In the genomic region with DNA sequence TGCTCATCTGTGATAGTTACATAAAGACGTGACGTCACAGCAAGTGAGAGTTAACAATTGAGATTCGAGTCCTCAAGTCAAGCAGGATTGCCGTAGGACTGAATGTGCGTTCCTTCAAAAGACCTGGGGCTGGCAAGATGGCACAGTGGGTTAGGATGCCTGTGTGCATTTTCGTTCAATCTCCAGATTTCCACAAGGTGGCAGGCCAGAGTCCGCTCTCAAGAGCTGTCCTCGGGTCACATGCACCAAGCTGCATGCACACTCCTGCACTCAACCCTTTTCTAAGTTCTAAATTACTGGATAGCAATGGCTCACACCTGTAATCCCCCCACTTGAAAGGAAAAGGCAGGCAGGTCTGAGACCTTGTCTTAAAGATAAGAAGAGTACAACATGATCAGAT, we compare ENCODE assay signal across 9 mouse cellular contexts. TPM values are rescaled to one million over a fixed set of nuclear protein-coding genes. Genes with fewer than 3 reads are reported as not detected.
DNase-seq lines count a peak whose midpoint lies in the region; ATAC-seq lines count a peak whose summit lies in the region.
"Had no signal": no experiment of that assay in that cellular context is flagged by ENCODE, and none has a peak within 500 bp of the region (broad histone marks: within the 10 kb centered on the region; RNA-seq: fewer than 3 reads in every experiment).

No protein-coding gene starts in this region.

- 0 out of 2 replicates have a peak, but pooled peaks have one; percentile 40 for ATAC-seq in liver, embryonic 13.5 days (ENCODE audit: low read depth)
- ATAC-seq in liver, embryonic 12.5 days: no peak
- peak; percentile 49; the same call in 1 of the 2 replicates for ATAC-seq in kidney, embryonic 16.5 days (ENCODE audit: low FRiP score, low TSS enrichment)

- peak; percentile 65 to 74 for DNase-seq in cerebellum, postnatal 10 days
- DNase-seq in cerebellum, adult 9-10 months: no peak
- DNase-seq in liver, embryonic 13.5 days: no peak
- peak; percentile 64 for DNase-seq in embryo, embryonic 11 days
- DNase-seq in naive thymus-derived CD4-positive, alpha-beta T cell, adult 2 months (ENCODE audit: low read depth): peak; percentile 35
- no peak for DNase-seq in left cerebral cortex, adult 11 months (ENCODE audit: low spot score)

- H3K9ac ChIP-seq in liver, embryonic 13.5 days: no peak overlapping the region
- H3K9ac ChIP-seq in liver, embryonic 12.5 days: no peak overlapping the region
- H3K9ac ChIP-seq in kidney, embryonic 16.5 days (replicated peaks; ENCODE audit: low read length): no peak overlapping the region
- H3K9ac ChIP-seq: neural tube, embryonic 12.5 days had no signal

- 60% methylated on average over 8 of the region's 8 CpGs for WGBS in liver, embryonic 13.5 days (ENCODE audit: insufficient replicate concordance)
- WGBS in liver, embryonic 12.5 days (ENCODE audit: insufficient replicate concordance): 70% methylated on average over 8 of the region's 8 CpGs
- WGBS in kidney, embryonic 16.5 days: 64% methylated on average over 8 of the region's 8 CpGs

- H3K4me3 ChIP-seq in liver, embryonic 13.5 days (replicated peaks): no peak overlapping the region
- H3K4me3 ChIP-seq in liver, embryonic 12.5 days: no peak overlapping the region
- H3K4me3 ChIP-seq in kidney, embryonic 16.5 days (ENCODE audit: low read length): no peak overlapping the region
- H3K4me3 ChIP-seq: neural tube, embryonic 12.5 days had no signal

- no peak overlapping the region for H3K27ac ChIP-seq in liver, embryonic 13.5 days
- H3K27ac ChIP-seq in liver, embryonic 12.5 days: no peak overlapping the region
- no peak overlapping the region for H3K27ac ChIP-seq in kidney, embryonic 16.5 days (ENCODE audit: low read length)
- H3K27ac ChIP-seq: neural tube, embryonic 12.5 days had no signal

- H3K4me1 ChIP-seq in liver, embryonic 13.5 days (replicated peaks): no peaks in the 10 kb centered on the region
- no peaks in the 10 kb centered on the region for H3K4me1 ChIP-seq in liver, embryonic 12.5 days
- no peaks in the 10 kb centered on the region for H3K4me1 ChIP-seq in kidney, embryonic 16.5 days (ENCODE audit: insufficient read depth, low read length)

- peaks cover 61% of the 10 kb centered on the region for H3K36me3 ChIP-seq in liver, embryonic 13.5 days
- peaks cover 63% of the 10 kb centered on the region for H3K36me3 ChIP-seq in liver, embryonic 12.5 days
- peaks cover 37% of the 10 kb centered on the region for H3K36me3 ChIP-seq in kidney, embryonic 16.5 days (ENCODE audit: insufficient read depth, low read length)

- no peak overlapping the region for H3K4me2 ChIP-seq in liver, embryonic 13.5 days
- no peak overlapping the region for H3K4me2 ChIP-seq in liver, embryonic 12.5 days
- H3K4me2 ChIP-seq in kidney, embryonic 16.5 days (replicated peaks; ENCODE audit: low read depth, low read length): no peak overlapping the region
- H3K4me2 ChIP-seq: neural tube, embryonic 12.5 days had no signal

- H3K9me3 ChIP-seq in liver, embryonic 13.5 days (replicated peaks): no peaks in the 10 kb centered on the region; the same call in 1 of the 2 replicates
- peaks cover 4% of the 10 kb centered on the region; the same call in 1 of the 2 replicates for H3K9me3 ChIP-seq in liver, embryonic 12.5 days (replicated peaks)
- peaks cover 5% of the 10 kb centered on the region for H3K9me3 ChIP-seq in kidney, embryonic 16.5 days (ENCODE audit: low read length)
- H3K9me3 ChIP-seq: neural tube, embryonic 12.5 days had no signal

- H3K27me3 ChIP-seq in liver, embryonic 13.5 days: no peaks in the 10 kb centered on the region
- no peaks in the 10 kb centered on the region for H3K27me3 ChIP-seq in liver, embryonic 12.5 days (replicated peaks)
- no peaks in the 10 kb centered on the region for H3K27me3 ChIP-seq in kidney, embryonic 16.5 days (ENCODE audit: insufficient read depth, low read length)
- H3K27me3 ChIP-seq: neural tube, embryonic 12.5 days had no signal

RNA-seq across cellular contexts. Expression of a gene that starts 17.1 kb away (rescaled TPM):
- 0.15 and 0.25 TPM in 2 replicates for polyA plus RNA-seq in liver, embryonic 13.5 days (2015; fragmentation: Nextera tagmentation; extraction: Ambion mirVana)
- polyA plus RNA-seq in liver, embryonic 12.5 days (2016; fragmentation: Nextera tagmentation; extraction: Ambion mirVana): 0.81 and 1.3 TPM in 2 replicates
- polyA plus RNA-seq in kidney, embryonic 16.5 days (2015; fragmentation: Nextera tagmentation; extraction: Ambion mirVana): 0.54 and 1.0 TPM in 2 replicates

RNA-seq across cellular contexts. Expression of a gene that starts 31.1 kb away (rescaled TPM):
- polyA plus RNA-seq in liver, embryonic 13.5 days (2015; fragmentation: Nextera tagmentation; extraction: Ambion mirVana): 69.1 and 75.4 TPM in 2 replicates
- 94.9 and 97.5 TPM in 2 replicates for polyA plus RNA-seq in liver, embryonic 12.5 days (2016; fragmentation: Nextera tagmentation; extraction: Ambion mirVana)
- 107 and 108 TPM in 2 replicates for polyA plus RNA-seq in kidney, embryonic 16.5 days (2015; fragmentation: Nextera tagmentation; extraction: Ambion mirVana)

Comparison
In these comparisons a context has a peak if more than half of its experiments do, and no peak if none do; other contexts are left out.
1. DNase-seq: peak in cerebellum, postnatal 10 days (2 of 2), embryo, embryonic 11 days (single experiment) and naive thymus-derived CD4-positive, alpha-beta T cell, adult 2 months (single experiment); none in cerebellum, adult 9-10 months (single experiment), liver, embryonic 13.5 days (single experiment) and left cerebral cortex, adult 11 months (single experiment).